Mouse (Mus musculus) hindbrain, embryonic 13.5 days (tissue): ENCODE measurements around the gene Egfl8. TPM values are rescaled to one million over a fixed set of nuclear protein-coding genes. Genes with fewer than 3 reads are reported as not detected.

ENCODE experiments used
- ATAC-seq: fragments of 200-750 bp; cut with Nextera tagmentation; 2 replicates; pipeline ENCODE4 v1.8.0; 2017; ENCODE audit warnings: moderate TSS enrichment; ENCODE audit not compliant: low FRiP score
- H3K27ac ChIP-seq: fragments of 300-500 bp; sonication (generic); 2 replicates; pipeline ENCODE4 v1.5.1; 2015; ENCODE audit warnings: inconsistent platforms, mild to moderate bottlenecking, moderate library complexity
- H3K27me3 ChIP-seq: fragments of 300-500 bp; sonication (generic); 2 replicates; pipeline ENCODE4 v1.6.1; 2015; ENCODE audit warnings: mild to moderate bottlenecking, inconsistent platforms
- H3K36me3 ChIP-seq: fragments of 300-500 bp; sonication (generic); 2 replicates; pipeline ENCODE4 v1.6.1; 2015; ENCODE audit warnings: mild to moderate bottlenecking, inconsistent platforms
- H3K4me1 ChIP-seq: fragments of 300-500 bp; sonication (generic); replicated peaks from 2 replicates; pipeline ENCODE4 v1.6.1; 2015; ENCODE audit warnings: inconsistent platforms
- H3K4me2 ChIP-seq: fragments of 300-500 bp; sonication (generic); 2 replicates; pipeline ENCODE4 v1.6.1; 2015; ENCODE audit warnings: inconsistent platforms, mild to moderate bottlenecking, moderate library complexity
- H3K4me3 ChIP-seq: fragments of 300-500 bp; sonication (generic); 2 replicates; pipeline ENCODE4 v1.5.1; 2015; ENCODE audit warnings: mild to moderate bottlenecking, inconsistent platforms
- H3K9ac ChIP-seq: fragments of 300-500 bp; sonication (generic); 2 replicates; pipeline ENCODE4 v1.6.1; 2015; ENCODE audit warnings: mild to moderate bottlenecking, inconsistent platforms
- H3K9me3 ChIP-seq: fragments of 300-500 bp; sonication (generic); 2 replicates; pipeline ENCODE4 v1.6.1; 2016; ENCODE audit warnings: inconsistent platforms
- WGBS: fragments of 180-500 bp; shearing (Covaris S2); methylation state at CpG from one replicate; pipeline ENCODE4 v1.1.7; 2015; 5-methylcytosine and 5-hydroxymethylcytosine counted together
- polyA plus RNA-seq: library from polyadenylated mRNA; unstranded; fragments of >200 nt; fragmentation: Nextera tagmentation; extraction: Ambion mirVana; gene quantifications from 2 replicates; pipeline ENCODE4 v1.2.1, GENCODE M21; 2015

Gene Egfl8
- polyA plus RNA-seq, 1 experiment from 2014 or later: 12.9 TPM

- 24% methylated on average over 5 of the region's 7 CpGs for WGBS
- no peak for ATAC-seq
- peak within 1 kb of the TSS; percentile 24; the same call in 1 of the 2 replicates for H3K9ac ChIP-seq
- peak within 1 kb of the TSS; percentile 99 for H3K27ac ChIP-seq
- no peaks in the 10 kb centered on the region for H3K27me3 ChIP-seq
- H3K36me3 ChIP-seq: peaks cover 3% of the 10 kb centered on the region
- peak within 1 kb of the TSS; percentile 7; the same call in 1 of the 2 replicates for H3K4me3 ChIP-seq
- H3K9me3 ChIP-seq: no peaks in the 10 kb centered on the region
- peaks cover 77% of the 10 kb centered on the region for H3K4me1 ChIP-seq
- peak within 1 kb of the TSS; percentile 91 for H3K4me2 ChIP-seq
These were observed 26.1 kb downstream of the Egfl8 start, which contains the start of gene Gpsm3 for GRCm38 (mm10) chr17:34589681-34590101. TSS of gene Gpsm3 (plus strand) at chr17:34589806.

- H3K27ac ChIP-seq: 0 out of 2 replicates have a peak overlapping the region, but pooled peaks have one; percentile 30
- no peaks in the 10 kb centered on the region for H3K36me3 ChIP-seq
- no peaks in the 10 kb centered on the region for H3K9me3 ChIP-seq
- peaks cover 72% of the 10 kb centered on the region for H3K4me1 ChIP-seq
- no peak overlapping the region for H3K4me3 ChIP-seq
- H3K9ac ChIP-seq: no peak overlapping the region
- 54% methylated on average over 7 of the region's 7 CpGs for WGBS
- ATAC-seq: no peak
- no peak overlapping the region; the same call in 1 of the 2 replicates for H3K4me2 ChIP-seq
- H3K27me3 ChIP-seq: no peaks in the 10 kb centered on the region
These were observed 26.6 kb downstream of the Egfl8 start for GRCm38 (mm10) chr17:34589206-34589605.

- Histone ChIP-seq H3K36me3 (no peaks in the 10 kb centered on the region), H3K9me3 (no peaks in the 10 kb centered on the region), H3K4me3 (no peak overlapping the region), H3K9ac (no peak overlapping the region), H3K27me3 (no peaks in the 10 kb centered on the region), H3K4me2 (no peak overlapping the region), H3K4me1 (peaks cover 68% of the 10 kb centered on the region), H3K27ac (no peak overlapping the region)
- WGBS: 76% methylated on average over 3 of the region's 3 CpGs
- ATAC-seq: no peak
These were observed 27.0 kb downstream of the Egfl8 start for GRCm38 (mm10) chr17:34588767-34589166.

- Histone ChIP-seq H3K27ac (peak overlapping the region; percentile 100), H3K4me2 (peak overlapping the region; percentile 82), H3K9me3 (no peaks in the 10 kb centered on the region), H3K27me3 (no peaks in the 10 kb centered on the region), H3K4me3 (peak overlapping the region; percentile 69), H3K4me1 (peaks cover 58% of the 10 kb centered on the region), H3K9ac (peak overlapping the region; percentile 92), H3K36me3 (no peaks in the 10 kb centered on the region)
- WGBS: 4% methylated on average over 19 of the region's 19 CpGs
- no peak for ATAC-seq
These were observed 28.0 kb downstream of the Egfl8 start for GRCm38 (mm10) chr17:34587814-34588213.

- peak; percentile 79 for ATAC-seq
These were observed 28.4 kb downstream of the Egfl8 start for GRCm38 (mm10) chr17:34587423-34587811.

GRCm38 (mm10) chr17:34586796-34587422 is 28.9 kb downstream of the Egfl8 start:
- peak; percentile 73 for ATAC-seq
- no peaks in the 10 kb centered on the region for H3K9me3 ChIP-seq
- H3K36me3 ChIP-seq: no peaks in the 10 kb centered on the region
- peak overlapping the region; percentile 82 for H3K4me2 ChIP-seq
- H3K4me3 ChIP-seq: peak overlapping the region; percentile 69
- H3K27ac ChIP-seq: peak overlapping the region; percentile 100
- peaks cover 51% of the 10 kb centered on the region for H3K4me1 ChIP-seq
- 2% methylated on average over 37 of the region's 38 CpGs for WGBS
- H3K27me3 ChIP-seq: no peaks in the 10 kb centered on the region
- H3K9ac ChIP-seq: peak overlapping the region; percentile 92

More at GRCm38 (mm10) chr17:34587423-34587811, 28.4 kb downstream of the Egfl8 start:
- WGBS: under 1% methylated on average over 49 of the region's 50 CpGs
- Histone ChIP-seq H3K4me3 (peak overlapping the region; percentile 69), H3K9ac (peak overlapping the region; percentile 92), H3K4me1 (peaks cover 54% of the 10 kb centered on the region), H3K9me3 (no peaks in the 10 kb centered on the region), H3K27ac (peak overlapping the region; percentile 100), H3K4me2 (peak overlapping the region; percentile 82), H3K36me3 (no peaks in the 10 kb centered on the region), H3K27me3 (no peaks in the 10 kb centered on the region)

GRCm38 (mm10) chr17:34585877-34586771 is 29.6 kb downstream of the Egfl8 start:
- H3K9ac ChIP-seq: peak overlapping the region; percentile 92
- H3K27ac ChIP-seq: peak overlapping the region; percentile 100
- H3K9me3 ChIP-seq: no peaks in the 10 kb centered on the region
- ATAC-seq: peak; percentile 2; the same call in 1 of the 2 replicates
- 14% methylated on average over 32 of the region's 32 CpGs for WGBS
- H3K36me3 ChIP-seq: no peaks in the 10 kb centered on the region
- peaks cover 45% of the 10 kb centered on the region for H3K4me1 ChIP-seq
- peak overlapping the region; percentile 82 for H3K4me2 ChIP-seq
- H3K27me3 ChIP-seq: no peaks in the 10 kb centered on the region
- peak overlapping the region; percentile 69 for H3K4me3 ChIP-seq

GRCm38 (mm10) chr17:34585121-34585520 is 30.6 kb downstream of the Egfl8 start:
- H3K27ac ChIP-seq: peak overlapping the region; percentile 100
- H3K9ac ChIP-seq: no peak overlapping the region
- no peaks in the 10 kb centered on the region for H3K36me3 ChIP-seq
- WGBS: 88% methylated on average over 8 of the region's 8 CpGs
- no peak overlapping the region for H3K4me3 ChIP-seq
- H3K4me1 ChIP-seq: peaks cover 35% of the 10 kb centered on the region
- no peaks in the 10 kb centered on the region for H3K9me3 ChIP-seq
- H3K27me3 ChIP-seq: no peaks in the 10 kb centered on the region
- no peak for ATAC-seq
- H3K4me2 ChIP-seq: no peak overlapping the region

GRCm38 (mm10) chr17:34583819-34584218 is 32.0 kb downstream of the Egfl8 start:
- no peak overlapping the region for H3K4me2 ChIP-seq
- H3K9me3 ChIP-seq: no peaks in the 10 kb centered on the region
- whole genome bisulfite sequencing: 86% methylated on average over 8 of the region's 8 CpGs
- no peak overlapping the region for H3K27ac ChIP-seq
- peaks cover 23% of the 10 kb centered on the region for H3K4me1 ChIP-seq
- no peak overlapping the region for H3K4me3 ChIP-seq
- no peaks in the 10 kb centered on the region for H3K27me3 ChIP-seq
- H3K9ac ChIP-seq: no peak overlapping the region
- ATAC-seq: no peak
- H3K36me3 ChIP-seq: no peaks in the 10 kb centered on the region

GRCm38 (mm10) chr17:34583397-34583796 is 32.4 kb downstream of the Egfl8 start:
- ATAC-seq: no peak
- 60% methylated on average over 7 of the region's 7 CpGs for WGBS
- Histone ChIP-seq H3K4me3 (no peak overlapping the region), H3K9me3 (no peaks in the 10 kb centered on the region), H3K4me2 (no peak overlapping the region), H3K9ac (no peak overlapping the region), H3K27ac (0 out of 2 replicates have a peak overlapping the region, but pooled peaks have one; percentile 23), H3K36me3 (no peaks in the 10 kb centered on the region), H3K27me3 (no peaks in the 10 kb centered on the region), H3K4me1 (peaks cover 19% of the 10 kb centered on the region)

- 85% methylated on average over 12 of the region's 12 CpGs for WGBS
- Histone ChIP-seq H3K4me3 (no peak overlapping the region), H3K27me3 (no peaks in the 10 kb centered on the region), H3K4me1 (peaks cover 12% of the 10 kb centered on the region), H3K27ac (no peak overlapping the region), H3K9ac (no peak overlapping the region), H3K36me3 (no peaks in the 10 kb centered on the region), H3K9me3 (no peaks in the 10 kb centered on the region), H3K4me2 (no peak overlapping the region)
- ATAC-seq: no peak
These were observed 33.2 kb downstream of the Egfl8 start for GRCm38 (mm10) chr17:34582528-34582927.

- Histone ChIP-seq H3K4me3 (no peak overlapping the region), H3K36me3 (no peaks in the 10 kb centered on the region), H3K9ac (no peak overlapping the region), H3K9me3 (no peaks in the 10 kb centered on the region), H3K27ac (no peak overlapping the region), H3K27me3 (no peaks in the 10 kb centered on the region), H3K4me2 (no peak overlapping the region), H3K4me1 (no peaks in the 10 kb centered on the region)
- no peak for ATAC-seq
- WGBS: 92% methylated on average over 3 of the region's 3 CpGs
These were observed 37.7 kb downstream of the Egfl8 start for GRCm38 (mm10) chr17:34578070-34578469.
